Mouse (Mus musculus): ENCODE measurements around the gene Foxn3. TPM values are rescaled to one million over a fixed set of nuclear protein-coding genes. Genes with fewer than 3 reads are reported as not detected.

Foxn3 gene
- polyA plus RNA-seq, 1 experiment, result 91.0 TPM

GRCm38 (mm10) chr12:99522882-99523281, 40.5 kb downstream of the Foxn3 start:
- H3K4me1 ChIP-seq (ENCODE audit: control insufficient read depth, insufficient read depth, low read length), result peaks cover 17% of the 10 kb centered on the region
- TF ChIP-seq CTCF (IDR thresholded peaks at IDR 0.05; ENCODE audit: insufficient read depth, low read depth, low read length), result no peak
- TF ChIP-seq POLR2A (IDR thresholded peaks at IDR 0.05; ENCODE audit: insufficient read depth, low read depth, low read length), result no peak
- H3K4me3 ChIP-seq (ENCODE audit: insufficient read depth, low read depth, low read length), result no peak overlapping the region
- 90% methylated on average over 2 of the region's 2 CpGs for WGBS
- no peak overlapping the region for H3K27ac ChIP-seq (ENCODE audit: insufficient read depth, low read depth, low read length)

- 64% methylated on average over 4 of the region's 4 CpGs for WGBS
- H3K4me3 ChIP-seq (ENCODE audit: insufficient read depth, low read depth, low read length), result no peak overlapping the region
Observed at GRCm38 (mm10) chr12:99519862-99520261, 43.5 kb downstream of the Foxn3 start.

GRCm38 (mm10) chr12:99519191-99519614, 44.2 kb downstream of the Foxn3 start:
- Histone ChIP-seq H3K4me3 (ENCODE audit: insufficient read depth, low read depth, low read length) (no peak overlapping the region), H3K27ac (ENCODE audit: insufficient read depth, low read depth, low read length) (peak overlapping the region; percentile 19; the same call in 1 of the 2 replicates), H3K4me1 (ENCODE audit: control insufficient read depth, insufficient read depth, low read length) (peaks cover 11% of the 10 kb centered on the region)
- WGBS, result 32% methylated on average over 9 of the region's 9 CpGs
- TF ChIP-seq CTCF (IDR thresholded peaks at IDR 0.05; ENCODE audit: insufficient read depth, low read depth, low read length), result no peak
- TF ChIP-seq POLR2A (IDR thresholded peaks at IDR 0.05; ENCODE audit: insufficient read depth, low read depth, low read length), result no peak

More at GRCm38 (mm10) chr12:99519862-99520261, 43.5 kb downstream of the Foxn3 start:
- no peak for TF ChIP-seq CTCF (IDR thresholded peaks at IDR 0.05; ENCODE audit: insufficient read depth, low read depth, low read length)
- no peak for TF ChIP-seq POLR2A (IDR thresholded peaks at IDR 0.05; ENCODE audit: insufficient read depth, low read depth, low read length)
- peaks cover 11% of the 10 kb centered on the region for H3K4me1 ChIP-seq (ENCODE audit: control insufficient read depth, insufficient read depth, low read length)
- no peak overlapping the region for H3K27ac ChIP-seq (ENCODE audit: insufficient read depth, low read depth, low read length)

GRCm38 (mm10) chr12:99518640-99519039, 44.7 kb downstream of the Foxn3 start:
- 95% methylated on average over 10 of the region's 10 CpGs for WGBS
- peaks cover 11% of the 10 kb centered on the region for H3K4me1 ChIP-seq (ENCODE audit: control insufficient read depth, insufficient read depth, low read length)
- no peak overlapping the region for H3K27ac ChIP-seq (ENCODE audit: insufficient read depth, low read depth, low read length)
- no peak for TF ChIP-seq POLR2A (IDR thresholded peaks at IDR 0.05; ENCODE audit: insufficient read depth, low read depth, low read length)
- no peak for TF ChIP-seq CTCF (IDR thresholded peaks at IDR 0.05; ENCODE audit: insufficient read depth, low read depth, low read length)
- H3K4me3 ChIP-seq (ENCODE audit: insufficient read depth, low read depth, low read length), result no peak overlapping the region

GRCm38 (mm10) chr12:99518126-99518525, 45.3 kb downstream of the Foxn3 start:
- no peak for TF ChIP-seq CTCF (IDR thresholded peaks at IDR 0.05; ENCODE audit: insufficient read depth, low read depth, low read length)
- TF ChIP-seq POLR2A (IDR thresholded peaks at IDR 0.05; ENCODE audit: insufficient read depth, low read depth, low read length), result no peak
- Histone ChIP-seq H3K27ac (ENCODE audit: insufficient read depth, low read depth, low read length) (no peak overlapping the region), H3K4me1 (ENCODE audit: control insufficient read depth, insufficient read depth, low read length) (peaks cover 11% of the 10 kb centered on the region), H3K4me3 (ENCODE audit: insufficient read depth, low read depth, low read length) (no peak overlapping the region)
- 94% methylated on average over 12 of the region's 12 CpGs for WGBS

GRCm38 (mm10) chr12:99517296-99517695, 46.1 kb downstream of the Foxn3 start:
- WGBS, result 91% methylated on average over 5 of the region's 5 CpGs
- H3K4me3 ChIP-seq (ENCODE audit: insufficient read depth, low read depth, low read length), result no peak overlapping the region
- no peak overlapping the region for H3K27ac ChIP-seq (ENCODE audit: insufficient read depth, low read depth, low read length)
- TF ChIP-seq CTCF (IDR thresholded peaks at IDR 0.05; ENCODE audit: insufficient read depth, low read depth, low read length) (no peak), POLR2A (IDR thresholded peaks at IDR 0.05; ENCODE audit: insufficient read depth, low read depth, low read length) (no peak)
- H3K4me1 ChIP-seq (ENCODE audit: control insufficient read depth, insufficient read depth, low read length), result peaks cover 11% of the 10 kb centered on the region

DNA sequence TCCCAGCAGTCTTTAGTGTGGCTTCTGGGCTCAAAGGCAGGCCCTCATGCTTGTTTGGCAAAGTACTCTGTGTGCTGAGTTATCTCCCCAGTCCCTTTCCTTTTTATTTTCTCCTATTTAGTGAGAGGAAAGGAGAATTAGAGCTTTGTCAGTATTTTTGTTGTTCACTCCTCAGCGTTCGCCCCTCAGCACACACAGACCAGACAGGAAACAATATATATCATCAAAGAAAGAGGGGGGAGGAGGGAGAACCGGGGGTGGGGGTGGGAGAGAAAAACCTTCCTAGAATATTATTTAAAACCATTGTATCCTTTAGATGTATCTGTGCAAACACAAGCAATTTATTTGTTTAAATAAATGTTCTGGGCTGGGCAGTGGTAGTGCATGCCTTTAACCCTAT, 47.9 kb downstream of the Foxn3 start:
- Histone ChIP-seq H3K4me3 (ENCODE audit: insufficient read depth, low read depth, low read length) (no peak overlapping the region), H3K4me1 (ENCODE audit: control insufficient read depth, insufficient read depth, low read length) (peaks cover 11% of the 10 kb centered on the region), H3K27ac (ENCODE audit: insufficient read depth, low read depth, low read length) (no peak overlapping the region)
- 69% methylated on average over 3 of the region's 3 CpGs for whole genome bisulfite sequencing
- TF ChIP-seq CTCF (IDR thresholded peaks at IDR 0.05; ENCODE audit: insufficient read depth, low read depth, low read length), result no peak
- no peak for TF ChIP-seq POLR2A (IDR thresholded peaks at IDR 0.05; ENCODE audit: insufficient read depth, low read depth, low read length)

GRCm38 (mm10) chr12:99511644-99512043, 51.7 kb downstream of the Foxn3 start:
- TF ChIP-seq POLR2A (IDR thresholded peaks at IDR 0.05; ENCODE audit: insufficient read depth, low read depth, low read length), result no peak
- TF ChIP-seq CTCF (IDR thresholded peaks at IDR 0.05; ENCODE audit: insufficient read depth, low read depth, low read length), result no peak
- no peaks in the 10 kb centered on the region for H3K4me1 ChIP-seq (ENCODE audit: control insufficient read depth, insufficient read depth, low read length)
- H3K27ac ChIP-seq (ENCODE audit: insufficient read depth, low read depth, low read length), result no peak overlapping the region
- no peak overlapping the region for H3K4me3 ChIP-seq (ENCODE audit: insufficient read depth, low read depth, low read length)
- 96% methylated on average over 5 of the region's 5 CpGs for WGBS

DNA sequence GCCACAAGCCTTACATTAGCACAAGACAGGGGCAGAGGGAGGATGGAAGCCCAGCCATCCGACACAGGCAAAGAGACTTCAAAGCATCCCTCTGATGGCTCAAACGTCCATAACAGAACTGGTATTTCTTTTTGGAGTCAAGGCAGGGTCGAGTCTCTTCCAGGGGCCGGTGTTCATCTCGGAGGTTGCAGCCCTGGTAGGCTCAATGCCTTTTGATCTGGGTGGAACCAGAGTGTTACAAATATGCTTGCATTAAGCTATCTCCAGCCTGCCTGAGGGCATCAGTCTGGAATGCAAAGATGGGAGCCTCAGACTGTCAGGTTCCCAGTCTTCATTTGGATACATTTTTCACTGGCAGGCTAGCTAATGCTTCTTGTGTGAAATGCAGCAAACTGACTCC, 52.6 kb downstream of the Foxn3 start:
- Histone ChIP-seq H3K4me1 (ENCODE audit: control insufficient read depth, insufficient read depth, low read length) (no peaks in the 10 kb centered on the region), H3K27ac (ENCODE audit: insufficient read depth, low read depth, low read length) (no peak overlapping the region), H3K4me3 (ENCODE audit: insufficient read depth, low read depth, low read length) (no peak overlapping the region)
- TF ChIP-seq CTCF (IDR thresholded peaks at IDR 0.05; ENCODE audit: insufficient read depth, low read depth, low read length), result no peak
- no peak for TF ChIP-seq POLR2A (IDR thresholded peaks at IDR 0.05; ENCODE audit: insufficient read depth, low read depth, low read length)
- WGBS, result 71% methylated on average over 5 of the region's 5 CpGs

- no peak for TF ChIP-seq CTCF (IDR thresholded peaks at IDR 0.05; ENCODE audit: insufficient read depth, low read depth, low read length)
- no peak for TF ChIP-seq POLR2A (IDR thresholded peaks at IDR 0.05; ENCODE audit: insufficient read depth, low read depth, low read length)
- H3K4me3 ChIP-seq (ENCODE audit: insufficient read depth, low read depth, low read length), result no peak overlapping the region
- WGBS, result 93% methylated on average over 4 of the region's 4 CpGs
- no peak overlapping the region for H3K27ac ChIP-seq (ENCODE audit: insufficient read depth, low read depth, low read length)
- H3K4me1 ChIP-seq (ENCODE audit: control insufficient read depth, insufficient read depth, low read length), result peaks cover 5% of the 10 kb centered on the region; the same call in 1 of the 2 replicates
Observed at GRCm38 (mm10) chr12:99502225-99502624, 61.2 kb downstream of the Foxn3 start.

Data from olfactory bulb, adult 2 months (tissue).